Mouse (Mus musculus): Measurements from ENCODE around the gene Gm10974. TPM values are rescaled to one million over a fixed set of nuclear protein-coding genes. Genes with fewer than 3 reads are reported as not detected.

Gene Gm10974
- polyA plus RNA-seq, 1 experiment = not detected

DNA sequence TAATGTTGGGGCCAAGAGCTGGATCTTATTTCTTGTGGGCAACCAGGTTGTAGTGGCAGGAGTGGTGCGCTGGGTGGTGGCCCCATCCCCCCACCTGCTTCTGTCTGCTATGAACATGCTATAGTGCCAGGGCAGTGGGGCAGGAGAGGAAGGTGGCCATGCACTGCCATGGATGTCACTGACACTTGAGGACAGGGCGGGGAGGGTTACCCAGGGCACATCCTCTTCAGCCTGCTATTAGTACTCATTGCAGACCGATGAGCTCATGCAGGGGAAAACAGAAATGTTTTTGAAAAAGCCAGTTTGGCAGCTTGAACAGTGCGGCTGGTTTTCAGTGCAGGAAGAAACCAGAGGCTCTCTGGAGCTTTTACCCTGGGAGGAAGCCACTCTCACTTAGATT is 51.1 kb downstream of the Gm10974 start:
- Histone ChIP-seq H3K27ac (ENCODE audit: insufficient read depth, low read length) (no peak overlapping the region), H3K4me1 (ENCODE audit: control insufficient read depth, insufficient read depth, low read length) (no peaks in the 10 kb centered on the region), H3K4me3 (ENCODE audit: insufficient read depth, low read length) (no peak overlapping the region)
- no peak for TF ChIP-seq CTCF (IDR thresholded peaks at IDR 0.05; ENCODE audit: borderline replicate concordance, insufficient read depth, low read length)
- no peak for TF ChIP-seq POLR2A (IDR thresholded peaks at IDR 0.05; ENCODE audit: low read depth, low read length)

DNA sequence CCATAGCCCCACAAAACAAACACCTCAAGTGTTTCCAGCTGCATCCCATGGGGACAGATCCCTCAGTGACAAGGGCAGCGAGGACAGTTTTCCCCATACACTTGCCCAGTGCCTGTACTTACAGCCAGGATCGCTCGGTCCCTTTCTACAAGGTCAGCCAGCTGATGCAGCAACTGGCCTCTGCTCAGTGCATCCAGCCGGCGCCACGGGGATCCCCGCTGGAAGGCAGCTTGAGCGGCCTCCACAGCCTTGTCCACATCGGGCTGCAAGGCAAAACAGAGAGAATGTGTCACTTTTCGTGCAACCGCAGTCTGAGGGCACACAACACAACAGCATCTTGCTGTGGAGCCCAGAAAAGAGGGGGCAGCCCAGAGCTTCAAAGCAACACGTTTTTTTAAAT is 53.3 kb downstream of the Gm10974 start:
- Histone ChIP-seq H3K4me3 (ENCODE audit: insufficient read depth, low read length) (no peak overlapping the region), H3K27ac (ENCODE audit: insufficient read depth, low read length) (no peak overlapping the region), H3K4me1 (ENCODE audit: control insufficient read depth, insufficient read depth, low read length) (no peaks in the 10 kb centered on the region)
- no peak for TF ChIP-seq POLR2A (IDR thresholded peaks at IDR 0.05; ENCODE audit: low read depth, low read length)
- no peak for TF ChIP-seq CTCF (IDR thresholded peaks at IDR 0.05; ENCODE audit: borderline replicate concordance, insufficient read depth, low read length)

DNA sequence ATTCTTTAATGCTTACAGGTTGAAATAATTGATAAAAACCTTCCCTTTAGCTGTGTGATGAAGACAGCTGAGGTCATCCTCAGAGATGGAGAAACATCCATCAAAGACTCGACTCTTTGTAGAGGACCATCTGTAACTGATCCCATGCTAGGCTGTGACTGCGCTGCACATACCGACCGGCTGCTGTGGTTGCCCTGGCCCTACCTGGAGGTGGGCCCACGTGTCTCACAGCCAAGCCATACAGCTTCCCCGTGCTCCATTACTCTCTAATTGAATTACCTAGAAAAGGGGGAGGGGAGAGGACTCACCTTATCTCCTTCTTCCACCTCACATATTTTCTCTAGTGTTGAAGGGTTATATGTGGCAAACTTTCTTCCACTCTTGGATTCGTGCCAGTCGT is 56.2 kb downstream of the Gm10974 start:
- H3K27ac ChIP-seq (ENCODE audit: insufficient read depth, low read length) = no peak overlapping the region
- TF ChIP-seq POLR2A (IDR thresholded peaks at IDR 0.05; ENCODE audit: low read depth, low read length) (no peak), CTCF (IDR thresholded peaks at IDR 0.05; ENCODE audit: borderline replicate concordance, insufficient read depth, low read length) (no peak)
- H3K4me1 ChIP-seq (ENCODE audit: control insufficient read depth, insufficient read depth, low read length) = no peaks in the 10 kb centered on the region
- no peak overlapping the region for H3K4me3 ChIP-seq (ENCODE audit: insufficient read depth, low read length)

DNA sequence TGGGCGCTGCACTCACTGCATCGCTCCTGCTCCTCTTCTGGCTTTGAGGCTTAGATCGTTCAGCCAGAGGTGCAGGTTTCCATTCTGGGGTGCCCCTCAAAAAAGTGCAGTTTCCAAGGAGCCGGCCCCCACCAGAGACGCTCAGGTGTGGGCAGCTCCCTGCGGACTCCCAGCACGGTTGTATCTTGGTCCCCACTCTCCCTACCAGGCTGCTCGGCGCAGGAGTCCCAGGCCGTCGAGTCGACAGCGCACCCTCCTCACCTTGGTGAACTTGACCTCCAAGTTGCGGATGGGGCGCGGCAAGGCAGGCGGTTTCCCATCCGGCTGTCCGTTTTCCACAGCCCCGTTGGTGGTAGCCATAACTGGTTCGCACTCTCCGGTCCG is 61.3 kb downstream of the Gm10974 start:
- peak overlapping the region; percentile 28; the same call in 1 of the 2 replicates for H3K4me3 ChIP-seq (ENCODE audit: insufficient read depth, low read length)
- TF ChIP-seq CTCF (IDR thresholded peaks at IDR 0.05; ENCODE audit: borderline replicate concordance, insufficient read depth, low read length) = no peak
- TF ChIP-seq POLR2A (IDR thresholded peaks at IDR 0.05; ENCODE audit: low read depth, low read length) = no peak
- no peaks in the 10 kb centered on the region for H3K4me1 ChIP-seq (ENCODE audit: control insufficient read depth, insufficient read depth, low read length)
- H3K27ac ChIP-seq (ENCODE audit: insufficient read depth, low read length) = no peak overlapping the region

DNA sequence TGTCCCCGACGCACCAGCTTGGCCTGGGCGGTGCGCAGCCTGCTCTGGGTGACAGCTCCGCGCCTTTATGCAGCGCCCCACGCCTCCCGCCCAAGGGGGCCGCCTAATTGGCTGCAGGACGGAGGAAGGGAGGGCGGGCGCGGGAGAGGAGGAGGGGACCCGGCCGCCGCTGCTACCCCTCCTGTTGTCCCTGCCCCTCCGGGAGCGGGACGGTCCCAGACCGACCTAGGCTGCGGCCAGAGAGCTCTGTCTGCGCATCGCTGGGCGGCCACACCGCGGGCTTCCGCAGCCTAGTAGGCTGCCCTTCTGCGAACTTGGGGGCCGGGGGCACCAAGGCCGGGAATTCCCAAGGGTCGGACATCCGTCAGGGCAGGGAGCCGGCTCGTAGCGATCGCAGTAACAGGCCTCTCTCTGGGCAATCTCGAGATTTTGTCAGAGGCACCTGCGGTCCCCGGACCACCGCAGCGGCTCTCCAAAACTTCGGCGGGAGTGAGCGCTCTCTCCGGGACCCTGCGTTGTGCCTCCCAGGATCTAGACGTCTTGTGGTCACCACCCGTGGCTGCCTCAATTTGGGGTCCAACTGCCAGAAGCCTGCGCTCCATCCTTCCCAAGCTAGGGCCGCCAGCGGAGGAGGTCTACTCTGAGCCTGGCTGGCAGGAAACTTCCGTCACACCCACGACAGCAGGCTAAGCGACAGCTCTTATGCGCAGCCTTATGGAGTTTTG is 61.9 kb downstream of the Gm10974 start, which contains the start of gene Aldh1a3:
Aldh1a3 (minus strand) TSS at position 81 of the 725 bp plus-strand sequence.
- H3K27ac ChIP-seq (ENCODE audit: insufficient read depth, low read length) = no peak within 1 kb of the TSS

DNA sequence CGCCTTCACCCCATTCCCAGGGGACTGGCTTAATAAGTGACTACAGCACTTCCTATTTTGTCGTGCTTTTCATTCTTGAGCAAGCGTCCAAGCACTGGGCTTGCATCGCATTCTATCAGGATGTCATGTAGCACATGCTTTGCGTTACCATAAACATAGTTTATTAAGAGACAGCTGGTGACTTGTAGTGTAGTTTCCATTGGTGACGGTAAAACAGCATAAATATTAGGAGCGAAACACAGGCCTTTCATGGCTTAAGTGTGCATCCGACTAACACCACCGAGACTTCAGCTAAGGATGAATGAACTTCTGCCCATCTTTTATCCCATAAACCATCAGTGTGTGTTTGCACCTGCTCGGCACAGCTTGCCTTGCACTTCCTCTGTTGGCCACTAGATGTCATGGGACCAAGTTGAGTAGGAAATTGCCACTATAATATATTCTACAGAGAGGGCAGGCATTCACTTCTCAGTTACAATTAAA is 68.8 kb downstream of the Gm10974 start:
- Histone ChIP-seq H3K4me3 (ENCODE audit: insufficient read depth, low read length) (no peak overlapping the region), H3K4me1 (ENCODE audit: control insufficient read depth, insufficient read depth, low read length) (no peaks in the 10 kb centered on the region), H3K27ac (ENCODE audit: insufficient read depth, low read length) (no peak overlapping the region)
- no peak for TF ChIP-seq POLR2A (IDR thresholded peaks at IDR 0.05; ENCODE audit: low read depth, low read length)
- TF ChIP-seq CTCF (IDR thresholded peaks at IDR 0.05; ENCODE audit: borderline replicate concordance, insufficient read depth, low read length) = peak; percentile 92

More for the DNA sequence above, 61.9 kb downstream of the Gm10974 start, which contains the start of gene Aldh1a3:
- Histone ChIP-seq H3K4me3 (ENCODE audit: insufficient read depth, low read length) (peak within 1 kb of the TSS; percentile 28), H3K4me1 (ENCODE audit: control insufficient read depth, insufficient read depth, low read length) (no peaks in the 10 kb centered on the region)
- TF ChIP-seq CTCF (IDR thresholded peaks at IDR 0.05; ENCODE audit: borderline replicate concordance, insufficient read depth, low read length) = no peak
- no peak for TF ChIP-seq POLR2A (IDR thresholded peaks at IDR 0.05; ENCODE audit: low read depth, low read length)

Other genes starting within 250 kb of the Gm10974 start
- 31.0 and 39.9 TPM in 2 replicates for gene Lrrk1, start 22.4 kb downstream of the Gm10974 start, polyA plus RNA-seq (2011; ENCODE audit: insufficient read length, low read depth, missing spikeins)
- gene Aldh1a3, start 61.6 kb downstream of the Gm10974 start, polyA plus RNA-seq (2011; ENCODE audit: insufficient read length, low read depth, missing spikeins) = 3.5 and 4.2 TPM in 2 replicates